19 mouse cellular contexts compared by ENCODE assay signal in genomic region chr3:154961284-154961683, GRCm38 (mm10).
DNase-seq lines count a peak whose midpoint lies in the region; ATAC-seq lines count a peak whose summit lies in the region.
"Had no signal": no experiment of that assay in that cellular context is flagged by ENCODE, and none has a peak within 500 bp of the region (broad histone marks: within the 10 kb centered on the region; RNA-seq: fewer than 3 reads in every experiment).

No protein-coding gene starts in this region.

- no peak for DNase-seq in forebrain, embryonic 11.5 days (ENCODE audit: low spot score)
- DNase-seq in neural tube, embryonic 10.5 days (ENCODE audit: extremely low spot score, low spot score), result no peak
- DNase-seq in ovary, postnatal 36 days (ENCODE audit: low spot score), result no peak
- DNase-seq in gastrocnemius, postnatal 14 days, result no peak
- DNase-seq: adrenal gland, postnatal 10 days; cerebellum, adult 9-10 months; embryo, embryonic 11 days; heart, adult 2 months; liver; lung, adult 2 months; lung, postnatal 4 days; thymus, adult 2 months had no signal

- peak; percentile 51; the same call in 1 of the 2 replicates for ATAC-seq in forebrain, embryonic 12.5 days (ENCODE audit: low FRiP score)
- no peak for ATAC-seq in forebrain, embryonic 11.5 days (replicated peaks; ENCODE audit: low FRiP score)
- ATAC-seq in neural tube, embryonic 12.5 days (ENCODE audit: low FRiP score, low read depth), result 0 out of 2 replicates have a peak, but pooled peaks have one; percentile 29
- ATAC-seq in hindbrain, embryonic 16.5 days, result peak; percentile 85
- peak; percentile 93 for ATAC-seq in neural tube, embryonic 15.5 days (ENCODE audit: low FRiP score)
- ATAC-seq: inflammation-experienced regulatory T-cells, adult 6 months had no signal

- H3K36me3 ChIP-seq in forebrain, embryonic 12.5 days (replicated peaks), result no peaks in the 10 kb centered on the region
- H3K36me3 ChIP-seq in forebrain, embryonic 11.5 days (ENCODE audit: control insufficient read depth, insufficient read depth, low read length), result no peaks in the 10 kb centered on the region
- no peaks in the 10 kb centered on the region for H3K36me3 ChIP-seq in neural tube, embryonic 12.5 days
- no peaks in the 10 kb centered on the region for H3K36me3 ChIP-seq in hindbrain, embryonic 16.5 days (ENCODE audit: control insufficient read depth, insufficient read depth, low read length)
- no peaks in the 10 kb centered on the region for H3K36me3 ChIP-seq in neural tube, embryonic 15.5 days

- WGBS in forebrain, embryonic 12.5 days, result 66% methylated on average over 3 of the region's 3 CpGs
- whole genome bisulfite sequencing in forebrain, embryonic 11.5 days, result 84% methylated on average over 3 of the region's 3 CpGs
- 77% methylated on average over 3 of the region's 3 CpGs for WGBS in neural tube, embryonic 12.5 days
- 40% methylated on average over 3 of the region's 3 CpGs for WGBS in hindbrain, embryonic 16.5 days
- 58% methylated on average over 3 of the region's 3 CpGs for WGBS in neural tube, embryonic 15.5 days

- H3K4me2 ChIP-seq in forebrain, embryonic 12.5 days, result no peak overlapping the region
- no peak overlapping the region for H3K4me2 ChIP-seq in forebrain, embryonic 11.5 days (ENCODE audit: low read depth, low read length, severe bottlenecking)
- no peak overlapping the region for H3K4me2 ChIP-seq in neural tube, embryonic 12.5 days (replicated peaks)
- no peak overlapping the region for H3K4me2 ChIP-seq in hindbrain, embryonic 16.5 days (ENCODE audit: low read length)
- H3K4me2 ChIP-seq in neural tube, embryonic 15.5 days, result no peak overlapping the region

- no peaks in the 10 kb centered on the region for H3K4me1 ChIP-seq in forebrain, embryonic 12.5 days
- no peaks in the 10 kb centered on the region for H3K4me1 ChIP-seq in forebrain, embryonic 11.5 days (replicated peaks; ENCODE audit: control insufficient read depth, insufficient read depth, low read length)
- H3K4me1 ChIP-seq in neural tube, embryonic 12.5 days, result no peaks in the 10 kb centered on the region
- H3K4me1 ChIP-seq in hindbrain, embryonic 16.5 days (ENCODE audit: control insufficient read depth, insufficient read depth, low read depth, low read length), result no peaks in the 10 kb centered on the region; the same call in none of the 2 replicates
- no peaks in the 10 kb centered on the region for H3K4me1 ChIP-seq in neural tube, embryonic 15.5 days

- intact Hi-C loops in gastrocnemius, postnatal 14 days (cut with DNase I; ENCODE audit: low total_unique reads), result no loop called here

- H3K9ac ChIP-seq in forebrain, embryonic 12.5 days, result no peak overlapping the region
- no peak overlapping the region for H3K9ac ChIP-seq in forebrain, embryonic 11.5 days (ENCODE audit: low read length)
- no peak overlapping the region for H3K9ac ChIP-seq in neural tube, embryonic 12.5 days
- no peak overlapping the region for H3K9ac ChIP-seq in hindbrain, embryonic 16.5 days (ENCODE audit: low read depth, low read length)
- no peak overlapping the region for H3K9ac ChIP-seq in neural tube, embryonic 15.5 days (replicated peaks)

- no peaks in the 10 kb centered on the region for H3K9me3 ChIP-seq in forebrain, embryonic 12.5 days
- no peaks in the 10 kb centered on the region for H3K9me3 ChIP-seq in forebrain, embryonic 11.5 days (ENCODE audit: control insufficient read depth, low read length)
- H3K9me3 ChIP-seq in neural tube, embryonic 12.5 days, result no peaks in the 10 kb centered on the region
- H3K9me3 ChIP-seq in hindbrain, embryonic 16.5 days (ENCODE audit: control insufficient read depth, low read length), result peaks cover 4% of the 10 kb centered on the region
- no peaks in the 10 kb centered on the region for H3K9me3 ChIP-seq in neural tube, embryonic 15.5 days (replicated peaks)

- H3K27ac ChIP-seq in forebrain, embryonic 12.5 days, result no peak overlapping the region
- no peak overlapping the region for H3K27ac ChIP-seq in forebrain, embryonic 11.5 days (ENCODE audit: low read depth, low read length)
- no peak overlapping the region for H3K27ac ChIP-seq in neural tube, embryonic 12.5 days
- 0 out of 2 replicates have a peak overlapping the region, but pooled peaks have one; percentile 48 for H3K27ac ChIP-seq in hindbrain, embryonic 16.5 days (ENCODE audit: low read depth, low read length)
- H3K27ac ChIP-seq in neural tube, embryonic 15.5 days (replicated peaks), result peak overlapping the region; percentile 60; the same call in 1 of the 2 replicates
- H3K27ac ChIP-seq: heart, adult 2 months; layer of hippocampus, adult 2 months had no signal

- H3K4me3 ChIP-seq in forebrain, embryonic 12.5 days (replicated peaks), result no peak overlapping the region
- H3K4me3 ChIP-seq in forebrain, embryonic 11.5 days (ENCODE audit: low read depth, low read length), result no peak overlapping the region
- H3K4me3 ChIP-seq in neural tube, embryonic 12.5 days, result no peak overlapping the region
- H3K4me3 ChIP-seq in hindbrain, embryonic 16.5 days (ENCODE audit: low read length), result no peak overlapping the region
- H3K4me3 ChIP-seq in neural tube, embryonic 15.5 days (replicated peaks), result no peak overlapping the region
- H3K4me3 ChIP-seq: heart, adult 2 months; layer of hippocampus, adult 2 months had no signal

- H3K27me3 ChIP-seq in forebrain, embryonic 12.5 days, result no peaks in the 10 kb centered on the region
- H3K27me3 ChIP-seq in forebrain, embryonic 11.5 days (ENCODE audit: control insufficient read depth, insufficient read depth, low read length), result no peaks in the 10 kb centered on the region
- H3K27me3 ChIP-seq in neural tube, embryonic 12.5 days (replicated peaks), result no peaks in the 10 kb centered on the region
- H3K27me3 ChIP-seq in hindbrain, embryonic 16.5 days (replicated peaks; ENCODE audit: control insufficient read depth, insufficient read depth, low read length), result no peaks in the 10 kb centered on the region
- H3K27me3 ChIP-seq in neural tube, embryonic 15.5 days (replicated peaks), result no peaks in the 10 kb centered on the region
- H3K27me3 ChIP-seq: CH12.LX had no signal

Comparison
In these comparisons a context has a peak if more than half of its experiments do, and no peak if none do; other contexts are left out.
1. H3K27ac ChIP-seq: peak in hindbrain, embryonic 16.5 days (single experiment) and neural tube, embryonic 15.5 days (single experiment); none in forebrain, embryonic 12.5 days (single experiment), forebrain, embryonic 11.5 days (single experiment) and neural tube, embryonic 12.5 days (single experiment).